Mouse (Mus musculus): ENCODE measurements at regions not wholly inside any gene's neighbourhood (a gene's known extent, or its start where the extent isn't known, plus 50 kb on each side); places are given as distances from the start of the nearest gene placed in this dataset.

DNA sequence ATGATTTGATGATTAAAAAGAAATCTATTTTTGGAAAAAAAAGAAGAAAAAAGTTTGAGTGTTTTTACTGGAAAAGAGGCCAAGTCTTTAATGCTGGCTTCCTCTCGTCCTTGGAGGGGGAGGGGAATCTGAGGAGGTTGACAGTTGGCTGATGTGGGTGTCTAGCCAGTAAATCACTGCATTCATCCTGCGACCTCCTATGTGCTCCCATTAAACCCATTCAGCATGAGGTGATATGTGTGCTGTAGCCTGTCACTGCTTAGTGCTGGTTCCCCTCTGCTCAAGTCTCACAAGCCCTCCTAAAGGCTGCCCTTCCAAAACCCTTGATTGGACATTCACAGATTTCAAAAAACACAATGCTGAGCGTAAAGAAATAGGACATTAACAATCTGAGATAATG lies 68.7 kb downstream of the Atoh1 start:
- in situ Hi-C loops (cut with MboI; ENCODE audit: low sequenced_read_pairs in 2 of 2, unreplicated experiment in 2 of 2) = no loop called here
- Histone ChIP-seq H3K9ac (ENCODE audit: insufficient read depth, low read depth, low read length, poor library complexity, severe bottlenecking) (no peak overlapping the region), H3K4me3 (ENCODE audit: insufficient read depth in 1 of 2, low read depth in 1 of 2, low read length in 2 of 2, poor library complexity in 1 of 2, severe bottlenecking in 1 of 2) (no peak overlapping the region), H3K9me3 (ENCODE audit: control insufficient read depth, insufficient read depth, low read depth, low read length) (no peaks in the 10 kb centered on the region), H3K4me1 (ENCODE audit: control insufficient read depth in 2 of 2, insufficient read depth in 2 of 2, low read length in 2 of 2, poor library complexity in 1 of 2) (no peaks in the 10 kb centered on the region), H3K36me3 (ENCODE audit: control insufficient read depth, insufficient read depth, low read length, poor library complexity, severe bottlenecking) (no peaks in the 10 kb centered on the region), H3K27ac (ENCODE audit: insufficient read depth, low read depth, low read length, poor library complexity, severe bottlenecking) (no peak overlapping the region)
- DNase-seq (ENCODE audit: low read depth, low spot score) = no peak
- TF ChIP-seq ZC3H11A (IDR thresholded peaks at IDR 0.05; ENCODE audit: borderline replicate concordance, low read depth, low read length) (no peak), MAFK (IDR thresholded peaks at IDR 0.05; ENCODE audit: insufficient read depth, low read depth, low read length) (no peak), HCFC1 (IDR thresholded peaks at IDR 0.05; ENCODE audit: borderline replicate concordance, insufficient read depth, low read length) (no peak), ZNF384 (IDR thresholded peaks at IDR 0.05; ENCODE audit: low read depth, low read length) (no peak), CHD2 (IDR thresholded peaks at IDR 0.05; ENCODE audit: low read depth, low read length) (no peak)

DNA sequence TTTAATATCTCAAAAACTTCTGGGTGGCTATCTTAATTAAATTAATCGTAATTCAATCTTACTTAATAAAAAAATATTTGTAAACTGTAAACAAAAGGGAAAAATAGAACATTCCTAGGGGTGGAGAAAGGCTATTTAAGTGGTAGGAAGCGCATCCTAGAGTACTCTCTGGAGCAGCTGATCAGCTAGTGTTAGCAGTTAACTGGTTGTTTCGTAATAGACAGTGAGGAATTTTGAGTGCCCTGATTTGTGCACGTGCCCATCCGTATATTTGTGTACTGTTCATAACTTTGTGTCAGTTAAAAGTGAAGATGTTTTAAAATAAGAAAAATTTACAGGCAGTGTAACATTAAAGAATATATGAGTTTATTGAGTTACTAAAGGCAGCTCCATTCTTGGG lies 69.9 kb downstream of the Atoh1 start:
- no peaks in the 10 kb centered on the region for H3K4me1 ChIP-seq (ENCODE audit: control insufficient read depth in 2 of 2, insufficient read depth in 2 of 2, low read length in 2 of 2, poor library complexity in 1 of 2)
- no peaks in the 10 kb centered on the region for H3K9me3 ChIP-seq (ENCODE audit: control insufficient read depth, insufficient read depth, low read depth, low read length)
- no peak overlapping the region for H3K9ac ChIP-seq (ENCODE audit: insufficient read depth, low read depth, low read length, poor library complexity, severe bottlenecking)
- TF ChIP-seq ZNF384 (IDR thresholded peaks at IDR 0.05; ENCODE audit: low read depth, low read length) = no peak
- TF ChIP-seq CHD2 (IDR thresholded peaks at IDR 0.05; ENCODE audit: low read depth, low read length) = no peak
- no peak for TF ChIP-seq MAFK (IDR thresholded peaks at IDR 0.05; ENCODE audit: insufficient read depth, low read depth, low read length)
- TF ChIP-seq ZC3H11A (IDR thresholded peaks at IDR 0.05; ENCODE audit: borderline replicate concordance, low read depth, low read length) = no peak
- TF ChIP-seq HCFC1 (IDR thresholded peaks at IDR 0.05; ENCODE audit: borderline replicate concordance, insufficient read depth, low read length) = no peak
- H3K27ac ChIP-seq (ENCODE audit: insufficient read depth, low read depth, low read length, poor library complexity, severe bottlenecking) = no peak overlapping the region
- H3K4me3 ChIP-seq (ENCODE audit: insufficient read depth in 1 of 2, low read depth in 1 of 2, low read length in 2 of 2, poor library complexity in 1 of 2, severe bottlenecking in 1 of 2) = no peak overlapping the region
- DNase-seq (ENCODE audit: low read depth, low spot score) = no peak
- no peaks in the 10 kb centered on the region for H3K36me3 ChIP-seq (ENCODE audit: control insufficient read depth, insufficient read depth, low read length, poor library complexity, severe bottlenecking)
- in situ Hi-C loops (cut with MboI; ENCODE audit: low sequenced_read_pairs in 2 of 2, unreplicated experiment in 2 of 2) = no loop called here

DNA sequence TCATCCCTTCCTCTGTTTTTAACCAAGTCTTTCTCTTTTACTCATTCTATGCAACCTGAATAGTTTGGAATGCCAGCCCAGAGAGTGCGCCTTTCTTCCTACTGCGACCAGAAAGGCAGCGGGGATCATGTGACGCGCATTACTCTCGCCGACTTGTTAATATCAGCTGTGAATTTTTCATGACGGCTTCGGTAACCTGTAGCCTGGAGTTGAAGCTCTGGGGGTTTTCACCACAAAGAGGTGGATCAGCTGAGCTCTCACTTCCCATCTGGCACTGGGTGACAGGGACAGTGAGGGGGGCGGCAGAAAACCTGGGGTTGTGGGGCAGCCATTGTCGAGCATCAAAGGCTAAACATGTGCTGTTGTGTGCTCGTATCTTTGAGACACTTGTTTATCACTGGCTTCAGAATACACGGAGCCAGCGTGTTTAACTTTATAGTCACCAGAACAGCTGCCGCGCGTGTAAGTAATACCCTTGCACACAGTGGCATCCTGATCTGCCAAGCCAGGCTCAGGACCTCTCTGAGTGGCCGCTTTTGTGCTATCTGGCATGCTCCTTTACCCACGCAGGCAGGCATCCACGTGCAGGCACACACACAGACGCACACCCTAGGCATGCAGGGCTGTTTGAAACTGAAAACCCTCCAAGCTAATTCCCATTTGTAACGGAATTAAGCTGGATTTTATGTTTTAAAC lies 70.5 kb downstream of the Atoh1 start:
- H3K9ac ChIP-seq (ENCODE audit: insufficient read depth, low read depth, low read length, poor library complexity, severe bottlenecking) = no peak overlapping the region
- DNase-seq (ENCODE audit: low read depth, low spot score) = no peak
- H3K9me3 ChIP-seq (ENCODE audit: control insufficient read depth, insufficient read depth, low read depth, low read length) = no peaks in the 10 kb centered on the region
- TF ChIP-seq CHD2 (IDR thresholded peaks at IDR 0.05; ENCODE audit: low read depth, low read length) = no peak
- TF ChIP-seq MAFK (IDR thresholded peaks at IDR 0.05; ENCODE audit: insufficient read depth, low read depth, low read length) = no peak
- no peak for TF ChIP-seq ZNF384 (IDR thresholded peaks at IDR 0.05; ENCODE audit: low read depth, low read length)
- no peak for TF ChIP-seq ZC3H11A (IDR thresholded peaks at IDR 0.05; ENCODE audit: borderline replicate concordance, low read depth, low read length)
- TF ChIP-seq HCFC1 (IDR thresholded peaks at IDR 0.05; ENCODE audit: borderline replicate concordance, insufficient read depth, low read length) = no peak
- no peaks in the 10 kb centered on the region for H3K4me1 ChIP-seq (ENCODE audit: control insufficient read depth in 2 of 2, insufficient read depth in 2 of 2, low read length in 2 of 2, poor library complexity in 1 of 2)
- 0 out of 4 replicates have a peak overlapping the region, but pooled peaks of 1 of the 2 experiments have one; percentile 0 for H3K4me3 ChIP-seq (ENCODE audit: insufficient read depth in 1 of 2, low read depth in 1 of 2, low read length in 2 of 2, poor library complexity in 1 of 2, severe bottlenecking in 1 of 2)
- H3K27ac ChIP-seq (ENCODE audit: insufficient read depth, low read depth, low read length, poor library complexity, severe bottlenecking) = no peak overlapping the region
- in situ Hi-C loops (cut with MboI; ENCODE audit: low sequenced_read_pairs in 2 of 2, unreplicated experiment in 2 of 2) = no loop called here
- H3K36me3 ChIP-seq (ENCODE audit: control insufficient read depth, insufficient read depth, low read length, poor library complexity, severe bottlenecking) = no peaks in the 10 kb centered on the region

DNA sequence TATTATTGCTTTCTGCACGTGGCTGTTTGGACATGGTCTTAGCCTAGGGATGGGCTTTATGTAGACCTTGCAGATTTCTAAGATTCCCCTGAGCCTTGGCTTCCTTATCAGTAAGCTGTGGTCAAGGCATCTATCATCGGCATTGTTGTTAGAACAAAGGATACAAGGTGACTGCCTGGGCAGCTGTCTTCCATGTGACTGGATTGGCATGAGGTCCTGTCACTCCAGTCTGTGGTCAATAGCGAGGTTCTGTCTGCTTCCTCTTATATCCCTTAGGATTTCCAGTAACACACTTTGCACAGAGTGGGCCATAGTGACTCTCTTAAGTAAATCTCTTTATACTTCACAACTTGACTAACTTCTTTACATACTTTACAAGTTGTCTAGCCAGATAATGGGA lies 72.0 kb downstream of the Atoh1 start:
- in situ Hi-C loops (cut with MboI; ENCODE audit: low sequenced_read_pairs in 2 of 2, unreplicated experiment in 2 of 2) = no loop called here
- H3K4me1 ChIP-seq (ENCODE audit: control insufficient read depth in 2 of 2, insufficient read depth in 2 of 2, low read length in 2 of 2, poor library complexity in 1 of 2) = no peaks in the 10 kb centered on the region
- no peak for DNase-seq (ENCODE audit: low read depth, low spot score)
- TF ChIP-seq ZC3H11A (IDR thresholded peaks at IDR 0.05; ENCODE audit: borderline replicate concordance, low read depth, low read length) = no peak
- H3K4me3 ChIP-seq (ENCODE audit: insufficient read depth in 1 of 2, low read depth in 1 of 2, low read length in 2 of 2, poor library complexity in 1 of 2, severe bottlenecking in 1 of 2) = no peak overlapping the region
- no peaks in the 10 kb centered on the region for H3K9me3 ChIP-seq (ENCODE audit: control insufficient read depth, insufficient read depth, low read depth, low read length)
- H3K27ac ChIP-seq (ENCODE audit: insufficient read depth, low read depth, low read length, poor library complexity, severe bottlenecking) = no peak overlapping the region
- no peak overlapping the region for H3K9ac ChIP-seq (ENCODE audit: insufficient read depth, low read depth, low read length, poor library complexity, severe bottlenecking)
- no peaks in the 10 kb centered on the region for H3K36me3 ChIP-seq (ENCODE audit: control insufficient read depth, insufficient read depth, low read length, poor library complexity, severe bottlenecking)

DNA sequence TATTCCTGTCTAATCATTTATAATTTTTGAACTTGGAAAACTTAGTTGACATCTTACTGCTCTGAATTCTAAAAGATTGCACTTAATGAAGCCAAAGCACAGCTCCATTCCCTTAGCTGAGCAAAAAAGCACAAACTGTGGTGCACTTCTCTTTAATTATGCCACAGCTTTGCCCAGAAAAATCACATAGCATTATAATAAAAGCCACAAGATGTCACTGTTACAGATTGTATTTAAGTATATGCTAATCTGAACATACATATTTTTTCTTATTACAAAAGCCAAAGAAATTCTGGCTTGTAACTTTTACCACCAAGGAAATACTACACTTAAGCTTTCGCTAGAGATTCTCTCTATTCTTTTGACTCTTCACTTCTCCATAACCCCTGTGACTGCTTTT lies 86.2 kb downstream of the Atoh1 start:
- no peak overlapping the region for H3K27ac ChIP-seq (ENCODE audit: insufficient read depth, low read depth, low read length, poor library complexity, severe bottlenecking)
- no peaks in the 10 kb centered on the region for H3K4me1 ChIP-seq (ENCODE audit: control insufficient read depth in 2 of 2, insufficient read depth in 2 of 2, low read length in 2 of 2, poor library complexity in 1 of 2)
- no peak overlapping the region for H3K9ac ChIP-seq (ENCODE audit: insufficient read depth, low read depth, low read length, poor library complexity, severe bottlenecking)
- no peaks in the 10 kb centered on the region for H3K36me3 ChIP-seq (ENCODE audit: control insufficient read depth, insufficient read depth, low read length, poor library complexity, severe bottlenecking)
- no peaks in the 10 kb centered on the region for H3K9me3 ChIP-seq (ENCODE audit: control insufficient read depth, insufficient read depth, low read depth, low read length)
- TF ChIP-seq HCFC1 (IDR thresholded peaks at IDR 0.05; ENCODE audit: borderline replicate concordance, insufficient read depth, low read length) (no peak), CHD2 (IDR thresholded peaks at IDR 0.05; ENCODE audit: low read depth, low read length) (no peak), ZC3H11A (IDR thresholded peaks at IDR 0.05; ENCODE audit: borderline replicate concordance, low read depth, low read length) (no peak), MAFK (IDR thresholded peaks at IDR 0.05; ENCODE audit: insufficient read depth, low read depth, low read length) (no peak), ZNF384 (IDR thresholded peaks at IDR 0.05; ENCODE audit: low read depth, low read length) (no peak)
- no peak for DNase-seq (ENCODE audit: low read depth, low spot score)
- no peak overlapping the region for H3K4me3 ChIP-seq (ENCODE audit: insufficient read depth in 1 of 2, low read depth in 1 of 2, low read length in 2 of 2, poor library complexity in 1 of 2, severe bottlenecking in 1 of 2)
- in situ Hi-C loops (cut with MboI; ENCODE audit: low sequenced_read_pairs in 2 of 2, unreplicated experiment in 2 of 2) = no loop called here
